Mouse (Mus musculus): Measurements from ENCODE around the gene Top1.
A peak's percentile ranks its signal among the peaks of the same experiment; 100 is the strongest.

- peak; percentile 1 for TF ChIP-seq CTCF (IDR thresholded peaks at IDR 0.05; ENCODE audit: control insufficient read depth, insufficient read depth, insufficient read length)
- TF ChIP-seq MAX (IDR thresholded peaks at IDR 0.05), result no peak
- no peak for TF ChIP-seq MYOG (IDR thresholded peaks at IDR 0.05; ENCODE audit: control insufficient read depth, extremely low read depth, insufficient read length)
- no peak for TF ChIP-seq CEBPB (IDR thresholded peaks at IDR 0.05; ENCODE audit: low read depth)
- no peak for TF ChIP-seq MYOD1 (IDR thresholded peaks at IDR 0.05; ENCODE audit: control insufficient read depth, insufficient read length, low read depth)
Observed at GRCm38 (mm10) chr2:160731839-160732261, 86.2 kb downstream of the Top1 start.
